Mouse (Mus musculus) forebrain, embryonic 12.5 days (tissue): ENCODE measurements around the gene Myrip. TPM values are rescaled to one million over a fixed set of nuclear protein-coding genes. Genes with fewer than 3 reads are reported as not detected.
"Not testable (repeated sequence)": the region's sequence is repeated elsewhere in the genome, so short reads cannot be mapped to it uniquely, and the experiment has no call there.

Experiments
- ATAC-seq: fragments of 200-750 bp; cut with Nextera tagmentation; 2 replicates; pipeline ENCODE4 v1.8.0; 2017; ENCODE audit warnings: moderate TSS enrichment; ENCODE audit not compliant: low FRiP score
- H3K27ac ChIP-seq: fragments of 300-500 bp; sonication (generic); 2 replicates; pipeline ENCODE4 v1.5.1; 2016; ENCODE audit warnings: mild to moderate bottlenecking
- H3K27me3 ChIP-seq: fragments of 300-500 bp; sonication (generic); 2 replicates; pipeline ENCODE4 v1.6.1; 2016; ENCODE audit warnings: mild to moderate bottlenecking
- H3K36me3 ChIP-seq: fragments of 300-500 bp; sonication (generic); replicated peaks from 2 replicates; pipeline ENCODE4 v1.6.1; 2016; ENCODE audit warnings: mild to moderate bottlenecking
- H3K4me1 ChIP-seq: fragments of 300-500 bp; sonication (generic); 2 replicates; pipeline ENCODE4 v1.6.1; 2016
- H3K4me2 ChIP-seq: fragments of 300-500 bp; sonication (generic); 2 replicates; pipeline ENCODE4 v1.6.1; 2016; ENCODE audit warnings: mild to moderate bottlenecking, moderate library complexity
- H3K4me3 ChIP-seq: fragments of 300-500 bp; sonication (generic); replicated peaks from 2 replicates; pipeline ENCODE4 v1.5.1; 2016; ENCODE audit warnings: mild to moderate bottlenecking
- H3K9ac ChIP-seq: fragments of 300-500 bp; sonication (generic); 2 replicates; pipeline ENCODE4 v1.6.1; 2016; ENCODE audit warnings: mild to moderate bottlenecking
- H3K9me3 ChIP-seq: fragments of 300-500 bp; sonication (generic); 2 replicates; pipeline ENCODE4 v1.6.1; 2016
- WGBS: fragments of 180-500 bp; shearing (Covaris S2); methylation state at CpG from one replicate; pipeline ENCODE4 v1.1.7; 2016; 5-methylcytosine and 5-hydroxymethylcytosine counted together
- polyA plus RNA-seq: library from polyadenylated mRNA; unstranded; fragments of >200 nt; fragmentation: Nextera tagmentation; extraction: Ambion mirVana; gene quantifications from 2 replicates; pipeline ENCODE4 v1.2.1, GENCODE M21; 2016

The Myrip gene
- 0.78 and 0.96 TPM in 2 replicates for polyA plus RNA-seq

GRCm38 (mm10) chr9:120301213-120301612, at the start of gene Myrip:
Gene Myrip (plus strand): TSS chr9:120301513.
- WGBS = 100% methylated on average over 1 of the region's 1 CpGs
- not testable (repeated sequence) for H3K4me3 ChIP-seq, H3K9me3 ChIP-seq, H3K4me2 ChIP-seq, ATAC-seq, H3K9ac ChIP-seq, H3K27ac ChIP-seq, H3K36me3 ChIP-seq
- H3K4me1 ChIP-seq = peaks cover 16% of the 10 kb centered on the region
- H3K27me3 ChIP-seq = peaks cover 50% of the 10 kb centered on the region

- Histone ChIP-seq H3K9me3 (no peaks in the 10 kb centered on the region), H3K36me3 (no peaks in the 10 kb centered on the region)
- no peak for ATAC-seq
These were observed 41.5 kb upstream of the Myrip start for GRCm38 (mm10) chr9:120259805-120260204.

GRCm38 (mm10) chr9:120263994-120264393, 37.3 kb upstream of the Myrip start:
- H3K4me3 ChIP-seq = no peak overlapping the region
- peaks cover 16% of the 10 kb centered on the region; the same call in 1 of the 2 replicates for H3K4me1 ChIP-seq
- no peaks in the 10 kb centered on the region for H3K36me3 ChIP-seq
- H3K9ac ChIP-seq = no peak overlapping the region
- ATAC-seq = peak; percentile 67; the same call in 1 of the 2 replicates
- no peaks in the 10 kb centered on the region for H3K9me3 ChIP-seq
- WGBS = 39% methylated on average over 5 of the region's 5 CpGs
- H3K27me3 ChIP-seq = no peaks in the 10 kb centered on the region
- H3K4me2 ChIP-seq = no peak overlapping the region
- 0 out of 2 replicates have a peak overlapping the region, but pooled peaks have one; percentile 31 for H3K27ac ChIP-seq

More at GRCm38 (mm10) chr9:120259805-120260204, 41.5 kb upstream of the Myrip start:
- Histone ChIP-seq H3K9ac (no peak overlapping the region), H3K4me2 (no peak overlapping the region), H3K27ac (no peak overlapping the region; the same call in 1 of the 2 replicates), H3K4me3 (no peak overlapping the region), H3K27me3 (no peaks in the 10 kb centered on the region), H3K4me1 (peaks cover 15% of the 10 kb centered on the region; the same call in 1 of the 2 replicates)
- 67% methylated on average over 8 of the region's 8 CpGs for WGBS

GRCm38 (mm10) chr9:120273083-120273482, 28.2 kb upstream of the Myrip start:
- H3K27me3 ChIP-seq = no peaks in the 10 kb centered on the region
- H3K4me2 ChIP-seq = no peak overlapping the region
- H3K9me3 ChIP-seq = no peaks in the 10 kb centered on the region
- no peak for ATAC-seq
- WGBS = 83% methylated on average over 8 of the region's 8 CpGs
- H3K9ac ChIP-seq = no peak overlapping the region
- no peaks in the 10 kb centered on the region for H3K36me3 ChIP-seq
- no peaks in the 10 kb centered on the region for H3K4me1 ChIP-seq
- no peak overlapping the region for H3K27ac ChIP-seq
- no peak overlapping the region for H3K4me3 ChIP-seq

- H3K27me3 ChIP-seq = no peaks in the 10 kb centered on the region
- H3K4me1 ChIP-seq = no peaks in the 10 kb centered on the region
- no peak overlapping the region for H3K9ac ChIP-seq
- H3K9me3 ChIP-seq = no peaks in the 10 kb centered on the region
- H3K27ac ChIP-seq = no peak overlapping the region
- H3K4me3 ChIP-seq = no peak overlapping the region
- no peak overlapping the region for H3K4me2 ChIP-seq
- no peak for ATAC-seq
- 88% methylated on average over 7 of the region's 7 CpGs for WGBS
- no peaks in the 10 kb centered on the region for H3K36me3 ChIP-seq
These were observed 26.1 kb upstream of the Myrip start for GRCm38 (mm10) chr9:120275226-120275625.

- Histone ChIP-seq H3K4me1 (no peaks in the 10 kb centered on the region), H3K27ac (no peak overlapping the region), H3K9ac (no peak overlapping the region), H3K36me3 (no peaks in the 10 kb centered on the region), H3K27me3 (no peaks in the 10 kb centered on the region), H3K4me2 (no peak overlapping the region), H3K4me3 (no peak overlapping the region), H3K9me3 (no peaks in the 10 kb centered on the region)
- 89% methylated on average over 12 of the region's 12 CpGs for WGBS
- ATAC-seq = no peak
These were observed 20.2 kb upstream of the Myrip start for GRCm38 (mm10) chr9:120281147-120281546.

GRCm38 (mm10) chr9:120282461-120283047, 18.8 kb upstream of the Myrip start:
- H3K27me3 ChIP-seq = no peaks in the 10 kb centered on the region
- H3K4me3 ChIP-seq = no peak overlapping the region
- no peaks in the 10 kb centered on the region for H3K36me3 ChIP-seq
- H3K4me2 ChIP-seq = no peak overlapping the region
- ATAC-seq = no peak
- no peak overlapping the region for H3K9ac ChIP-seq
- no peaks in the 10 kb centered on the region for H3K9me3 ChIP-seq
- no peaks in the 10 kb centered on the region for H3K4me1 ChIP-seq
- WGBS = 85% methylated on average over 9 of the region's 9 CpGs
- H3K27ac ChIP-seq = no peak overlapping the region

- Histone ChIP-seq H3K4me3 (no peak overlapping the region), H3K27ac (no peak overlapping the region), H3K4me2 (no peak overlapping the region), H3K9me3 (no peaks in the 10 kb centered on the region), H3K36me3 (no peaks in the 10 kb centered on the region), H3K27me3 (no peaks in the 10 kb centered on the region), H3K9ac (no peak overlapping the region), H3K4me1 (no peaks in the 10 kb centered on the region)
- whole genome bisulfite sequencing = 93% methylated on average over 12 of the region's 12 CpGs
- ATAC-seq = no peak
These were observed 17.8 kb upstream of the Myrip start for GRCm38 (mm10) chr9:120283556-120283955.

GRCm38 (mm10) chr9:120288011-120288410, 13.3 kb upstream of the Myrip start:
- Histone ChIP-seq H3K4me2 (no peak overlapping the region), H3K4me1 (no peaks in the 10 kb centered on the region), H3K9me3 (no peaks in the 10 kb centered on the region), H3K4me3 (no peak overlapping the region), H3K27ac (no peak overlapping the region), H3K9ac (no peak overlapping the region), H3K27me3 (no peaks in the 10 kb centered on the region), H3K36me3 (no peaks in the 10 kb centered on the region)
- WGBS = 26% methylated on average over 3 of the region's 3 CpGs
- ATAC-seq = no peak

GRCm38 (mm10) chr9:120290375-120290774, 10.9 kb upstream of the Myrip start:
- Histone ChIP-seq H3K9ac (no peak overlapping the region), H3K36me3 (no peaks in the 10 kb centered on the region), H3K4me2 (no peak overlapping the region), H3K27ac (no peak overlapping the region), H3K27me3 (no peaks in the 10 kb centered on the region), H3K4me1 (peaks cover 2% of the 10 kb centered on the region; the same call in 1 of the 2 replicates), H3K4me3 (no peak overlapping the region), H3K9me3 (no peaks in the 10 kb centered on the region)
- no peak for ATAC-seq
- 93% methylated on average over 2 of the region's 2 CpGs for WGBS

GRCm38 (mm10) chr9:120292488-120292887, 8.8 kb upstream of the Myrip start:
- no peak overlapping the region for H3K9ac ChIP-seq
- no peak overlapping the region for H3K27ac ChIP-seq
- H3K4me1 ChIP-seq = peaks cover 2% of the 10 kb centered on the region; the same call in 1 of the 2 replicates
- no peaks in the 10 kb centered on the region for H3K9me3 ChIP-seq
- 68% methylated on average over 5 of the region's 5 CpGs for WGBS
- ATAC-seq = no peak
- no peaks in the 10 kb centered on the region for H3K36me3 ChIP-seq
- no peak overlapping the region for H3K4me2 ChIP-seq
- no peaks in the 10 kb centered on the region for H3K27me3 ChIP-seq
- no peak overlapping the region for H3K4me3 ChIP-seq

- H3K4me2 ChIP-seq = no peak overlapping the region
- no peak overlapping the region for H3K9ac ChIP-seq
- no peak overlapping the region for H3K4me3 ChIP-seq
- WGBS = 81% methylated on average over 5 of the region's 5 CpGs
- H3K4me1 ChIP-seq = peaks cover 2% of the 10 kb centered on the region; the same call in 1 of the 2 replicates
- no peaks in the 10 kb centered on the region for H3K27me3 ChIP-seq
- H3K27ac ChIP-seq = no peak overlapping the region
- no peaks in the 10 kb centered on the region for H3K9me3 ChIP-seq
- H3K36me3 ChIP-seq = no peaks in the 10 kb centered on the region
- no peak for ATAC-seq
These were observed 5.8 kb upstream of the Myrip start for GRCm38 (mm10) chr9:120295527-120295926.

GRCm38 (mm10) chr9:120296938-120297337, 4.4 kb upstream of the Myrip start:
- Histone ChIP-seq H3K9ac (no peak overlapping the region), H3K27me3 (peaks cover 7% of the 10 kb centered on the region), H3K27ac (no peak overlapping the region), H3K4me1 (peaks cover 2% of the 10 kb centered on the region; the same call in 1 of the 2 replicates), H3K4me2 (no peak overlapping the region), H3K4me3 (no peak overlapping the region), H3K36me3 (no peaks in the 10 kb centered on the region), H3K9me3 (0 out of 2 replicates have a peak, but pooled peaks cover 3% of the 10 kb centered on the region)
- WGBS = 93% methylated on average over 1 of the region's 1 CpGs
- no peak for ATAC-seq
